Mouse (Mus musculus) heart, postnatal 4 days (tissue): ENCODE results near the gene Id3. TPM values are rescaled to one million over a fixed set of nuclear protein-coding genes. Genes with fewer than 3 reads are reported as not detected.

Experiments
- DNase-seq: peaks from one replicate; pipeline ENCODE4 v3.0.0; 2021
- total RNA-seq, 2 experiments: library from RNA; stranded (reverse); gene quantifications; 2 replicates each; pipeline ENCODE4 v1.2.3; 2021

Gene Id3
- total RNA-seq, 2 experiments from 2014 or later, result 96.2 to 97.8 TPM

DNA sequence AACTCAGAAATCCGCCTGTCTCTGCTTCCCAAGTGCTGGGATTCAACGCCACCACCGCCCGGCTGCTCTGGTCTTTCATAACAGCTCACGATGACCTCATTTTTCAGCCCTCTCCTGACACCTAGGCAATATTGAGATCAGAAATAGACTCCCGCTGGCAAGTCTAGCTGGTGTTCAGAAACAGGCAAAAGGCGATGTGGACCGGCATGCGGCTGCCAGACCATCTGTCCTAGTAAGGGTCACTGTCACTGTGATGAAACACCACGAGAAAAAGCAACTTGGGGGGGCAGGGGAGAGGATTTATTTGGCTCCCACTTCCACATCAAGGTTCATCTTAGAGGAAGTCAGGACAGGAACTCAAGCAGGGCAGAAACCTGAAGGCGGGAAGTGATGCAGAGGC lies 17.8 kb upstream of the Id3 start:
- DNase-seq, result no peak

DNA sequence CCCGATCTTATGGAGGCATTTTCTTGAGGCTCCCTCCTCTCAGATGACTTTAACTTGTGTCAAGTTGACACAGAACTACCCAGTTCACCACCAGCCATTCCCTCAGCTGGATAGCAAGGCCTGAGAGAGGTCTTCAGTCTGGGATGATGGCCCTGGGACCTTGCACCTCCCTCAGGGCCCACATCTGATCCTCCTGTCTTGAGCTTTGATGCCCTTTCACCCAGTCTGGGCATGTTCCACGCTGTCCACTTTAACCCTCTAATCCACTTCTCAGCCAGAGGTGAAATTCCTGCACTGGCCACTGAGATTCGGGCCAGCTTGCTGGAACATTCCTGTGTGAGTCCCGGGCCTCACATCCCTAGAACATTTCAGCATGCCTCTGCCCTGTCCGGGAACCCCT lies 17.3 kb upstream of the Id3 start:
- DNase-seq, result no peak

- no peak for DNase-seq
Measured at GRCm38 (mm10) chr4:136127670-136128069, 15.6 kb upstream of the Id3 start.

- no peak for DNase-seq
Measured at GRCm38 (mm10) chr4:136129842-136130241, 13.5 kb upstream of the Id3 start.

GRCm38 (mm10) chr4:136133801-136134200 lies 9.5 kb upstream of the Id3 start:
- DNase-seq, result peak; percentile 7

- peak; percentile 44 for DNase-seq
Measured at GRCm38 (mm10) chr4:136134418-136134977, 8.8 kb upstream of the Id3 start.

DNA sequence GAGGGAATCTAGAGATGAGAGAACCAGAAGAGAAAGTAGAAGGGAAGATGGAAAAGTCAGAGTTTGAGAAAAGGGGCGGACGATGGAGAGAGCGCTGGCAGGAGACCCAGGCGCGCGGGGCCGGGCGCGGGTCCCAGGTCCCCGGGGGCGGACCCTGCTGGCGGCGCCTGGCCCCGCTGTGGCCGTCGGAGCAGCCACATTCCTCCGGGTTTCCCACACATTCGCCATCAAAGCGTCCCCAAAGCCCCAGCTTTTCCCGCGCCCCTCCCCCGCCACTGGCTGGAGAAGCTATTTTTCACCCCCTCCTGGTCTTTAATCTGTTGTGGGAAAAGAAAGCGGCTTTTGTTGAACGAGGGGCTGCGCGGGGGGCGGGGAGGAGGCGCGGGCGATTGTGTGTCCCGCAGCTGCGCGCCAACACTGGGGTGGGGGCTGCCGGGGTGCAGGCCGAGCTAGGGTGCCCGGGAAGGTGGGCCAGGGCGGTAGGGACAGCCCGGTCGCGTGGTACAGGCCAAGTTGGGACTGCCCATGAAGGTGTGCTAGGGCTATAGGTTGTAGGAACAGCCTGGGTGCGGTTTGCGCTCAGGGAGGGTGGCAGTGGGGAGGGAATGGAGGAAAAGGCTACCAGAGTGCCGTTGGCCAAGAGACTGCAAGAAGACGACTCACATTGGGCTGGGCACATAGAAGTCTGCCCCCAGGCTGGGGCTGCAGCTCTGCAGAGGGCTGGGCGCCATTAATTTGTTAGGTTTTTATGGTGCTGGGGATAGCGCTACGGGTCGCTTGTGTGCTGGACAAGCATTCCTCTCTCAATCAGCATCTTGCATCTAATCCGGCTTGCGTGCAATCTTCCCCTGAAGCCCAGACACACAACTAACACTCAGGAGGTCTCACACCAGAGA lies 8.1 kb upstream of the Id3 start:
- DNase-seq, result peak; percentile 83

DNA sequence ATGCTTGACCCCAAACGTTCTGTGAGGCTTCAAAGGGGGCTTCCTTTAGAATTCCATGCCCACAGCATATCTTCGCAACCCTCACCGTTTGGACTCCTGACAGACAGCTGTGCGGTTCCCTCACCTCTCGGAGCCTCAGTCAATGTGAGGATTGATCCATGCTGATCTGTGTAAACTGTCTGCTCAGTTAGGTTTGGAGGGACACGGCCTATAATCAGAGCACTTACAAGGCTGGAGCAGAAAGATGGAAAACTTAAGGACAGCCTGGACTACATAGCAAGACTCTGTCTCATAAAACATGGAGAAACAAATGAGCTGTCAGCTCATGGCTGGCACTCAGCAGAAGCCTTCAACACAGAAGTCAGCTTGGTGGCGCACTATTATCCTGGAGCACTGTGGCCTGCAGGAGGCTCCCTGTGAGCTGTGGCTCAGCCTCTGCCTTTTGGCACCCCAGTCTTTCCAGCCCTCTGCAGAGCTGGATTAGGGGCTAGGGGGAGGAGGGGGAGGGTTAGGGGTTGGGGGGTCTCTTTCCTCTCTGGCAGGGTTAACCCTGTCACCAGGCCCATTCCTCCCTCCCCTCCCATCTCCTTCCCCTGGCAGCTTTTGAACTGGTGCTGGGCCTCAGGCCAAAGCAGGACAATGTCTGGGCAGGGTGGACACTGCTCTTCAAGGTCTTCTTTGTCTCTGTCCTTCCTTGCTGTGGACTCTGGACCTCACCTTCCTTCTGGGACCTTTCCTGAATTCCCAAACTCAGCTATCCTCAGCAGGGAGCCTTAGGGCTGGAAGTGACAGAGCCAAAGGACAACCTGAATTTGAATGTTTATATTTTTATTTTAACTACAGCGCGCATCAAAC lies 7.2 kb upstream of the Id3 start:
- peak; percentile 42 for DNase-seq

GRCm38 (mm10) chr4:136139326-136140110 lies 3.8 kb upstream of the Id3 start:
- DNase-seq, result peak; percentile 32

DNA sequence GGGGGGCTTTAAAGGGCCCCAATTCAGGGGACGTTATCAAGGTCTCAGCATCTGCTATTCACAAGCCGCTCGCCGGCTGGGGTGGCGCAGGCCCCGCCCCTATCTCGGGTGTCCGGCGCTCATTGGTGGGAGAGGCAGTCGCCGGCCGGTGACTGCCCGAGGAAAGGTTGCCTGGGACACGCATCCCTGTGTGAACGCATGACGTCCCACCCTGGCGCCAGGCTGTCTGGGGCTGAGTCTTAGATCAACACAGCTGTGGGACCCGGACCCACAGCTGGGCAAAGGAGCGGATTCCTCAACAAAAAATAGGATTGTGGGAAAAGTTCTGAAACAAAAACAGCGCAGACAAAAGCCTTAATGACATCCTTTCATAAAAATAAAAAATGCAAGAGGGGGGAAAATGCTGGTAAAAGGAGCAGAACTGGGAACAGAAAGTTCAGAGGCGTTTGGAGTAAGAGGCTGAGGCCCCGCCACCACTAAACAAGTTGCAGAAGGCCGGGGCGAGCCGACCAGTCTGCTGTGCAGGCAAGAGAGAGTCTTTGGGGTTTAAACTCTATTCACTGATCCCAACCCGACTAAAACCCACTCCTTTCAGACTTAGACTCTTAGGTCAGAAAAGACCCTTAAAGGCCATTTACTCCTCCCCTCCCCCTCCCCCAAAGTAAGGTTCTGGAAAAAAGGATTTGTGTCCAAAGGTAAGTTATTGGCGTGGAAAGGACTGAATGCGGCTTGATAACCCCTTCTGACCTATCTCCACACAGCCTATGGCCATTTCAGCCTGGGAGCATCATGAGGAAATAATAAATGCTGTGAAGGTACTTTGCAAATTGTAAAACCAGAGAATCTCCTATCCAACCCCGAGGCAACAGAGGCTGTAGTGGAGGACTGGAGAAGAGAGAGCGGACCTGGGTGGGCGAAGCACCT lies 2.7 kb upstream of the Id3 start:
- peak; percentile 97 for DNase-seq

DNA sequence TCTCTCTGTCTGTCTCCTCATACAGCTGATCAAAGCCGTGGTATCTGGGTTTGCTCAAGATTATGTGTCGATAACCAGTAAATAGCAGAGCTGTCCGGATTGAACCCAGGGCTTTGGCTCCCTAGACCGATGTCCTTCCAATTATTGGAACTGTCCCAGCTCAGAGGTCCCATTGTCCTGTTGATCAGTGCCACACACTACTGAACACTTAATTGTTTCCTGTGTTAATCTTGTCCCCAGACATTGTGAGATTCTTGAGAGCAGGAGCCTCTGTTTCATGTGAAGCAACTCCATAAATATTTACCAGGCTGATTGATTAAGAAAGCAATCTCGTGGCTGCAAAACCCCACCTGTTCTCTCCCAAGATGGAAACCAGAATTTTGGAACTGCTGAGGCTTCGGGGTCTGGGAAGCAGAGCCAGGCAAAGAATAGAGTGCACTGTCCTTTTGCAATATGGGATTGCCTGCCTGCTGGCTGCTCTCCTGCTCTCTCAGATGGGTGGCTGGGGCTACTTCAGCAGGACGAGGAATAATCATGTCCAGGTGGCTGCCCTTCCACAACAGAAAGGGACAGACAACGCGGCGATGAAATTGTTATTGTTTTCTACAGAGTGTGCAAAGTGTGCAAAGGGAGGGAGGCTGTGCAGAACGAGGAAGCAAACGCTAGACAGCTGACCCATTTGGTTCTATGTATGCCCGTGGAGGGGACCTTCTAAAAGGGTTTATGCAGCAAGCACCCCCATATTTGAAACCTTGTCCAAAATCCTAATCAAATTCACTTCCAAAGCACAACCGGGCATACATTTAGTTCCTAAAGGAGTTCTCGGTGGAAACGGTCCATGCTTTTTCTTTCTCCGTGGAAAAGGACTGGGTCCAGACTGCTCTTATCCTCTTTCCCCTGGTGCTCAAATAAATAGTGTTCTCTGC lies 767 bp upstream of the Id3 start:
- peak; percentile 19 for DNase-seq

DNA sequence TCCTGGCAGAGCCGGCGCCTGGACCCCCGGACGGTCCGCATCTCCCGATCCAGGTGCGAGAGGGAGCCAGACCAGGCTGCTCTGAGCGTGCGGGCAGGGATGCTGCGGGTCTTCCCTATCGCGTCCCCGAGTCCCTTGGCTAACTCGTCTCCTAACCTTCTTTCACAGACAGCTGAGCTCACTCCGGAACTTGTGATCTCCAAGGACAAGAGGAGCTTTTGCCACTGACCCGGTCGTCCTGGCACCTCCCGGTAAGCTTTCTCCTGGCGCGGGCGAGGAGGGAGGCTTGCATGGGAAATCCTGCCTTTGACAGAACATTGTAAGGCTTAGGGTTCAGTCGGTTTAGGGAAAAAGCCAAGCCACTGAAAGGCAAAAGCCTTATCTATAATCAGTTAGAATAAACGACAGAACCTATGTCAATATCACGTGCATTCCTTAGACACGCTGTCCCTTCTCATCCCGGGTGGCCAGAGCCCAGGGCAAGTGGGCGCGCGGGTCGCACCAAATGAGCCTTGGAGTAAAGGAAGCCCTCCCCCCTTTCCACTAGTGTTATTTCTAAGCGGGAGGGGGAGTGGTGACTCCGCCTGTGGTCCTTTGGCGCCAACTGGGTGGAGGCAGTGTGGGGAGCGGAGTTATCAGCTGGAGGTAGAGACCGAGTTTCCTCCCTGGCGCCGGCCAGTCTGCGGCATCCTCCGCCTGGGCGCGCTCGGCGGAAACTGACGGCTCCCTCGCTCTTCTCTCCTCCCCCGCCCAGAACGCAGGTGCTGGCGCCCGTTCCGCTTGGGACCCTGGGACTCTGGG lies 1.0 kb downstream of the Id3 start:
- peak; percentile 87 for DNase-seq

- DNase-seq, result no peak
Measured at GRCm38 (mm10) chr4:136144927-136145292, 1.6 kb downstream of the Id3 start.

DNA sequence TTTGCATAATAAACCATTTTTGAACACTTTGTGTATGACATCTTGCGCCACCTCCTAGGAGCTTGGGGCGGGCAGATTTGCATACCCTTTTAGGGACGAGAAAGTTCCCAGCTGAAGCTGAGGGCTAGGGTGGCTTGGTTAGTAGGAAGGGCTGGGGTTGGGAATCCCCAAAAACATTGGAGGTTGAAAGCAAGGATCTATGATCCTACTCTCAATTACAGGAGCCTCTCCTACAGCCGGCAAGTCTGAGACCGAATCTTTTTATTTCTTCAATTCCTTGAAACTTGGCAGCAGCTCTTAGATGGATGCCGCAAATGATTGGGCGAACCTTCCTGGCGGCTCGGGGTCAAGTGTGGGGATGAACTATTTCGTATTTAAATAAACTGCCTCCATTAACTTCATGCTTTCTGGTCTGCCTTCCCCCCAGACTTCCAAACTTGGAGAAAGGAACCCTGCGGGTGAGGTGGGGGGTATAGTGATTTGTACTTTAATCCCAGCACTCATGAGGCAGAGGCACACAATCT lies 2.1 kb downstream of the Id3 start:
- no peak for DNase-seq

- DNase-seq, result peak; percentile 24
Measured at GRCm38 (mm10) chr4:136145991-136146711, 2.9 kb downstream of the Id3 start.

- DNase-seq, result peak; percentile 27
Measured at GRCm38 (mm10) chr4:136146712-136147154, 3.4 kb downstream of the Id3 start.

DNA sequence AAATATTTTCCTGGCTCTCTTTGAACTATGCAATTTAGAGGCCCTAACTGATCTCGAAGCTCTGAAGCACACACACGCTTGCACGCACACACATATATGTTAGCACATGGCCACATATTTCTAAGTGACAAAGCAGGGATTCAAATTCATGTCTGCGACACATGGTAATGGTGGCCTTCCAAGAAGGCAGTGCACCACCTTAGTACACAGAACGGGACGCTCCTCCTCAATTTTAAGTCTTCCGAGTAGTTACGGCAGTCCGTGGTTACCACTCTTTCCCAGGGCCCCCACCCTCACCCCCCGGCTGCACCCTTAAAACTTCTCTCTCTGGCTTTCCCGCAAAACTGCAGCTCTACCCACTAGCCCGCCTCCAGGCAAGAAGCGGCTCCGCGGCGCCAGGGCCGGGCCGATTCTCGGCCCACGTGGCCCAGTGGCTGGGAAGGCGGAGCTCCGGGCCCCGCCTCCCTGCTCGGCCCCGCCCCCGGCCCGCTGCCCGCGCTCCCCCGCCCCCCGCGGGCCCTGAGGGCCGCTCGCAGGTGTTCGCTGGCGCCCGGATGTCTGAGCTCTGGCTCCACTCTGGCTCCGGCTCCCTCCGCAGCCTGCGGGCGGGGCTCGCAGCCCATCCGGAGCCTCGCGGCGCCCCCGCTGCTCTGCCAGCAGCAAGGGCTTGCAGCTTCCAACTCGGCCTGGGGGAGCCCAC lies 4.3 kb downstream of the Id3 start:
- DNase-seq, result peak; percentile 89
